In genomic region chr2:163397905-163398304, GRCm38 (mm10) we compare ENCODE assay signal across 10 mouse cellular contexts. TPM values are rescaled to one million over a fixed set of nuclear protein-coding genes. Genes with fewer than 3 reads are reported as not detected.
DNase-seq lines count a peak whose midpoint lies in the region; ATAC-seq and TF ChIP-seq lines count a peak whose summit lies in the region.
"Had no signal": no experiment of that assay in that cellular context is flagged by ENCODE, and none has a peak within 500 bp of the region (broad histone marks: within the 10 kb centered on the region; RNA-seq: fewer than 3 reads in every experiment).

Gene Jph2 (minus strand): TSS chr2:163397993.

- no peaks in the 10 kb centered on the region for H3K9me3 ChIP-seq in midbrain, embryonic 11.5 days (ENCODE audit: control insufficient read depth, low read length)
- no peaks in the 10 kb centered on the region for H3K9me3 ChIP-seq in midbrain, postnatal 0 days (ENCODE audit: low read length)
- no peaks in the 10 kb centered on the region for H3K9me3 ChIP-seq in intestine, postnatal 0 days (ENCODE audit: control insufficient read depth)
- H3K9me3 ChIP-seq: G1E had no signal

- WGBS in midbrain, embryonic 11.5 days, result 8% methylated on average over 10 of the region's 10 CpGs
- 11% methylated on average over 10 of the region's 10 CpGs for WGBS in midbrain, postnatal 0 days
- WGBS in intestine, postnatal 0 days, result 14% methylated on average over 10 of the region's 10 CpGs

- H3K4me2 ChIP-seq in midbrain, embryonic 11.5 days, result peak within 1 kb of the TSS; percentile 31
- no peak within 1 kb of the TSS for H3K4me2 ChIP-seq in midbrain, postnatal 0 days (ENCODE audit: low read depth, low read length, poor library complexity, severe bottlenecking)
- peak within 1 kb of the TSS; percentile 40 for H3K4me2 ChIP-seq in intestine, postnatal 0 days (replicated peaks; ENCODE audit: low read depth)

- H3K27me3 ChIP-seq in midbrain, embryonic 11.5 days (ENCODE audit: control insufficient read depth, insufficient read depth, low read length), result no peaks in the 10 kb centered on the region
- H3K27me3 ChIP-seq in midbrain, postnatal 0 days (ENCODE audit: insufficient read depth, low read length), result no peaks in the 10 kb centered on the region
- H3K27me3 ChIP-seq in intestine, postnatal 0 days (replicated peaks; ENCODE audit: control insufficient read depth, insufficient read depth, low read length), result no peaks in the 10 kb centered on the region

- H3K4me1 ChIP-seq in midbrain, embryonic 11.5 days (ENCODE audit: control insufficient read depth, insufficient read depth, low read length), result peaks cover 7% of the 10 kb centered on the region
- no peaks in the 10 kb centered on the region for H3K4me1 ChIP-seq in midbrain, postnatal 0 days (ENCODE audit: insufficient read depth, low read length)
- no peaks in the 10 kb centered on the region for H3K4me1 ChIP-seq in intestine, postnatal 0 days (replicated peaks; ENCODE audit: control insufficient read depth, insufficient read depth, low read length)

- no peak for TF ChIP-seq CTCF in midbrain, postnatal 0 days (IDR thresholded peaks at IDR 0.05)
- no peak for TF ChIP-seq CTCF in intestine, postnatal 0 days (IDR thresholded peaks at IDR 0.05; ENCODE audit: low read depth)

- ATAC-seq in midbrain, embryonic 11.5 days (ENCODE audit: low FRiP score), result peak; percentile 56
- ATAC-seq in midbrain, postnatal 0 days (ENCODE audit: low FRiP score), result no peak
- peak; percentile 45; the same call in 1 of the 2 replicates for ATAC-seq in intestine, postnatal 0 days

- no peak for DNase-seq in midbrain, embryonic 11.5 days (ENCODE audit: low spot score, missing footprints)
- no peak for DNase-seq in midbrain, postnatal 0 days (ENCODE audit: low spot score)
- peak; percentile 89 for DNase-seq in gastrocnemius, postnatal 25 days
- peak; percentile 68 to 89 for DNase-seq in lung, postnatal 4 days
- no peak for DNase-seq in layer of hippocampus, postnatal 36 days
- DNase-seq in frontal cortex, postnatal 25 days (ENCODE audit: low spot score in 2 of 2), result no peak
- DNase-seq in thymus, postnatal 0 days (ENCODE audit: low spot score), result no peak

- H3K36me3 ChIP-seq in midbrain, embryonic 11.5 days (ENCODE audit: control insufficient read depth, insufficient read depth, low read length), result no peaks in the 10 kb centered on the region
- H3K36me3 ChIP-seq in midbrain, postnatal 0 days (ENCODE audit: insufficient read depth, low read length), result no peaks in the 10 kb centered on the region
- H3K36me3 ChIP-seq in intestine, postnatal 0 days (ENCODE audit: control insufficient read depth, insufficient read depth), result no peaks in the 10 kb centered on the region
- H3K36me3 ChIP-seq: G1E had no signal

- H3K9ac ChIP-seq in midbrain, embryonic 11.5 days (ENCODE audit: low read length), result peak within 1 kb of the TSS; percentile 48
- no peak within 1 kb of the TSS for H3K9ac ChIP-seq in midbrain, postnatal 0 days (replicated peaks; ENCODE audit: low read length, poor library complexity, severe bottlenecking)
- H3K9ac ChIP-seq in intestine, postnatal 0 days (ENCODE audit: low read depth, low read length), result peak within 1 kb of the TSS; percentile 17; the same call in 1 of the 2 replicates
- H3K9ac ChIP-seq: liver, embryonic 14.5 days had no signal

- H3K27ac ChIP-seq in midbrain, embryonic 11.5 days (ENCODE audit: low read depth, low read length), result no peak within 1 kb of the TSS
- no peak within 1 kb of the TSS for H3K27ac ChIP-seq in midbrain, postnatal 0 days (ENCODE audit: low read depth, low read length)
- peak within 1 kb of the TSS; percentile 54 for H3K27ac ChIP-seq in intestine, postnatal 0 days (ENCODE audit: low read depth, low read length)
- H3K27ac ChIP-seq: liver, embryonic 14.5 days had no signal

- no peak within 1 kb of the TSS for H3K4me3 ChIP-seq in midbrain, embryonic 11.5 days (ENCODE audit: low read depth, low read length)
- H3K4me3 ChIP-seq in midbrain, postnatal 0 days (ENCODE audit: low read depth, low read length), result no peak within 1 kb of the TSS
- peak within 1 kb of the TSS; percentile 23 for H3K4me3 ChIP-seq in intestine, postnatal 0 days (ENCODE audit: low read depth, low read length)

RNA-seq across cellular contexts. Expression of gene Jph2, which starts in this region (rescaled TPM):
- 0.19 TPM in 2 replicates for polyA plus RNA-seq in midbrain, embryonic 11.5 days (2014; fragmentation: Nextera tagmentation; extraction: Ambion mirVana)
- total RNA-seq in midbrain, postnatal 0 days (2014; rRNA removed), result 2.3 and 3.5 TPM in 2 replicates
- 1.5 and 2.2 TPM in 2 replicates for polyA plus RNA-seq in midbrain, postnatal 0 days (2015; fragmentation: Nextera tagmentation; extraction: Ambion mirVana)
- 100 to 1,000 TPM; 424 to 451 TPM for total RNA-seq in gastrocnemius, postnatal 25 days (2021)
- polyA plus RNA-seq in intestine, postnatal 0 days (2015; fragmentation: Nextera tagmentation; extraction: Ambion mirVana), result 9.8 and 10.0 TPM in 2 replicates
- total RNA-seq in layer of hippocampus, postnatal 36 days (2021), result under 1 TPM; 0.45 to 0.63 TPM
- polyA plus RNA-seq in thymus, postnatal 0 days (2015; fragmentation: Nextera tagmentation; extraction: Ambion mirVana), result 0.19 and 0.22 TPM in 2 replicates
- polyA plus RNA-seq: G1E had no signal

Comparison
In these comparisons a context has a peak if more than half of its experiments do, and no peak if none do; other contexts are left out.
1. RNA of gene Jph2 (total RNA-seq): 424 to 451 TPM in gastrocnemius, postnatal 25 days; 2.3 to 3.5 TPM in midbrain, postnatal 0 days and 0.45 to 0.63 TPM in layer of hippocampus, postnatal 36 days; every median in the first group is over 10 times any median in the second.
2. Peak in ATAC-seq, H3K9ac ChIP-seq and H3K4me2 ChIP-seq in midbrain, embryonic 11.5 days; RNA of the gene not detected or under 1 TPM.
3. DNase-seq: peak in gastrocnemius, postnatal 25 days (single experiment) and lung, postnatal 4 days (2 of 2); none in midbrain, embryonic 11.5 days (single experiment), midbrain, postnatal 0 days (single experiment), layer of hippocampus, postnatal 36 days (0 of 2), frontal cortex, postnatal 25 days (0 of 2) and thymus, postnatal 0 days (single experiment).